Mouse (Mus musculus) heart, adult 2 months (tissue): ENCODE measurements around the gene Hoxc6. TPM values are rescaled to one million over a fixed set of nuclear protein-coding genes. Genes with fewer than 3 reads are reported as not detected.

Experiments
- DNase-seq, 2 experiments: peaks; one replicate each; pipeline ENCODE4 v3.0.0; 2021
- H3K27ac ChIP-seq: fragments of 200-600 bp; 2 replicates; pipeline ENCODE4 v1.8.1; 2022
- H3K27me3 ChIP-seq: fragments of 200-500 bp; 2 replicates; pipeline ENCODE4 v1.6.1; 2012; ENCODE audit warnings: mild to moderate bottlenecking, low read length, inconsistent platforms, mixed read lengths; ENCODE audit not compliant: control insufficient read depth, insufficient read depth
- H3K36me3 ChIP-seq: fragments of 200-500 bp; 2 replicates; pipeline ENCODE4 v1.6.1; 2012; ENCODE audit warnings: low read length, inconsistent platforms; ENCODE audit not compliant: control insufficient read depth, insufficient read depth
- H3K4me1 ChIP-seq: fragments of 200-500 bp; 2 replicates; pipeline ENCODE4 v1.6.1; 2011; ENCODE audit warnings: low read length; ENCODE audit not compliant: control insufficient read depth, insufficient read depth
- H3K4me3 ChIP-seq: fragments of 200-600 bp; 2 replicates; pipeline ENCODE4 v1.8.1; 2022
- H3K79me2 ChIP-seq: fragments of 200-500 bp; replicated peaks from 2 replicates; pipeline ENCODE4 v1.6.1; 2012; ENCODE audit warnings: mild to moderate bottlenecking, inconsistent platforms, low read length, moderate library complexity, mixed read lengths; ENCODE audit not compliant: control insufficient read depth, insufficient read depth
- H3K9ac ChIP-seq: fragments of 200-500 bp; 2 replicates; pipeline ENCODE4 v1.6.1; 2012; ENCODE audit warnings: low read depth, mild to moderate bottlenecking, control low read depth, inconsistent platforms, low read length, mixed read lengths
- CTCF ChIP-seq: fragments of 200-600 bp; IDR thresholded peaks from 2 replicates; pipeline ENCODE4 v1.8.1; 2022; ENCODE audit warnings: antibody characterized with exemption, mild to moderate bottlenecking, moderate library complexity
- EP300 ChIP-seq: fragments of 200-500 bp; IDR thresholded peaks from 2 replicates; pipeline ENCODE4 v1.6.1; 2011; ENCODE audit warnings: low read depth, low read length, control low read depth; ENCODE audit not compliant: insufficient read depth
- POLR2A ChIP-seq: fragments of 200-500 bp; IDR thresholded peaks from 2 replicates; pipeline ENCODE4 v1.6.1; 2011; ENCODE audit warnings: mild to moderate bottlenecking, low read depth, low read length, control low read depth; ENCODE audit not compliant: insufficient read depth
- WGBS: fragments of 180-500 bp; shearing (Covaris S2); methylation state at CpG from one replicate; pipeline ENCODE4 v1.1.7; 2018; 5-methylcytosine and 5-hydroxymethylcytosine counted together
- intact Hi-C: fragments of 180-260 bp; cut with DNase I; formaldehyde crosslinking; loops from one replicate; pipeline ENCODE4 v1.15.1; 2025
- polyA plus RNA-seq: library from polyadenylated mRNA; depleted of rRNA; stranded (reverse); fragments of >200 nt; gene quantifications from 2 replicates; pipeline ENCODE4 v1.2.3, GENCODE M21; 2012
- total RNA-seq, 2 experiments: library from RNA; stranded (reverse); gene quantifications; 2 replicates each; pipeline ENCODE4 v1.2.3; 2021

The Hoxc6 gene
- total and polyA plus RNA-seq, 3 experiments: not detected

GRCm38 (mm10) chr15:102967312-102967510 is 30.8 kb upstream of the Hoxc6 start, which contains the start of gene Hoxc5:
Gene Hoxc5 (plus strand): TSS chr15:102967443.
- WGBS: 3% methylated on average over 12 of the region's 12 CpGs
- Histone ChIP-seq H3K27me3 (peaks cover 39% of the 10 kb centered on the region), H3K4me1 (no peaks in the 10 kb centered on the region), H3K9ac (no peak within 1 kb of the TSS), H3K36me3 (no peaks in the 10 kb centered on the region), H3K27ac (no peak within 1 kb of the TSS), H3K79me2 (no peaks in the 10 kb centered on the region), H3K4me3 (no peak within 1 kb of the TSS)
- intact Hi-C loops: no loop called here
- TF ChIP-seq EP300: no peak
- no peak for DNase-seq

- H3K79me2 ChIP-seq: no peaks in the 10 kb centered on the region
- WGBS: 8% methylated on average over 34 of the region's 34 CpGs
- no peaks in the 10 kb centered on the region for H3K4me1 ChIP-seq
- no peaks in the 10 kb centered on the region for H3K36me3 ChIP-seq
- no peak for DNase-seq
- H3K27ac ChIP-seq: no peak overlapping the region
- intact Hi-C loops: no loop called here
- H3K27me3 ChIP-seq: peaks cover 42% of the 10 kb centered on the region
- no peak overlapping the region for H3K4me3 ChIP-seq
- no peak for TF ChIP-seq POLR2A
- TF ChIP-seq EP300: no peak
- no peak for TF ChIP-seq CTCF
- H3K9ac ChIP-seq: no peak overlapping the region
Observed at GRCm38 (mm10) chr15:102967511-102968397, 30.3 kb upstream of the Hoxc6 start.

GRCm38 (mm10) chr15:102969296-102969695 is 28.8 kb upstream of the Hoxc6 start:
- intact Hi-C loops: no loop called here
- Histone ChIP-seq H3K4me1 (no peaks in the 10 kb centered on the region), H3K27me3 (peaks cover 42% of the 10 kb centered on the region), H3K9ac (no peak overlapping the region), H3K36me3 (no peaks in the 10 kb centered on the region), H3K4me3 (no peak overlapping the region), H3K27ac (no peak overlapping the region), H3K79me2 (no peaks in the 10 kb centered on the region)
- TF ChIP-seq POLR2A (no peak), CTCF (no peak), EP300 (no peak)
- WGBS: 20% methylated on average over 1 of the region's 1 CpGs
- DNase-seq: no peak

- Histone ChIP-seq H3K9ac (no peak overlapping the region), H3K27me3 (peaks cover 38% of the 10 kb centered on the region), H3K79me2 (no peaks in the 10 kb centered on the region), H3K4me1 (no peaks in the 10 kb centered on the region), H3K27ac (no peak overlapping the region), H3K36me3 (no peaks in the 10 kb centered on the region), H3K4me3 (no peak overlapping the region)
- intact Hi-C loops: loop anchor here (5.0 kb wide), 1 partner anchor 208 kb away; no protein-coding TSS in a partner anchor
- DNase-seq: no peak
- TF ChIP-seq EP300: no peak
- TF ChIP-seq CTCF: peak; percentile 44
- WGBS: 3% methylated on average over 12 of the region's 12 CpGs
Observed at GRCm38 (mm10) chr15:102970740-102971139, 27.3 kb upstream of the Hoxc6 start.

GRCm38 (mm10) chr15:102972254-102972653 is 25.8 kb upstream of the Hoxc6 start:
- no peak overlapping the region for H3K4me3 ChIP-seq
- intact Hi-C loops: loop anchor here (5.0 kb wide), 1 partner anchor 210 kb away; no protein-coding TSS in a partner anchor
- H3K27me3 ChIP-seq: peaks cover 33% of the 10 kb centered on the region
- H3K36me3 ChIP-seq: no peaks in the 10 kb centered on the region
- WGBS: 2% methylated on average over 21 of the region's 21 CpGs
- no peaks in the 10 kb centered on the region for H3K4me1 ChIP-seq
- DNase-seq: no peak
- no peak overlapping the region for H3K27ac ChIP-seq
- no peak overlapping the region for H3K9ac ChIP-seq
- TF ChIP-seq EP300 (no peak), CTCF (no peak), POLR2A (no peak)
- H3K79me2 ChIP-seq: no peaks in the 10 kb centered on the region

- Histone ChIP-seq H3K4me1 (no peaks in the 10 kb centered on the region), H3K79me2 (no peaks in the 10 kb centered on the region), H3K27me3 (peaks cover 28% of the 10 kb centered on the region), H3K9ac (no peak overlapping the region), H3K36me3 (no peaks in the 10 kb centered on the region), H3K27ac (no peak overlapping the region), H3K4me3 (no peak overlapping the region)
- DNase-seq: no peak
- intact Hi-C loops: loop anchor here (5.0 kb wide), 1 partner anchor 210 kb away; no protein-coding TSS in a partner anchor
- no peak for TF ChIP-seq EP300
- no peak for TF ChIP-seq CTCF
- TF ChIP-seq POLR2A: no peak
- 2% methylated on average over 6 of the region's 6 CpGs for WGBS
Observed at GRCm38 (mm10) chr15:102972753-102973152, 25.3 kb upstream of the Hoxc6 start.
